Mouse (Mus musculus) heart, embryonic 12.5 days (tissue): ENCODE measurements around the gene Fam169b. TPM values are rescaled to one million over a fixed set of nuclear protein-coding genes. Genes with fewer than 3 reads are reported as not detected.
"Not testable (repeated sequence)": the region's sequence is repeated elsewhere in the genome, so short reads cannot be mapped to it uniquely, and the experiment has no call there.

ENCODE experiments used
- ATAC-seq: fragments of 200-750 bp; cut with Nextera tagmentation; 2 replicates; pipeline ENCODE4 v1.8.0; 2017; ENCODE audit warnings: moderate TSS enrichment, moderate library complexity; ENCODE audit not compliant: insufficient number of reproducible peaks, low FRiP score
- H3K27ac ChIP-seq: fragments of 300-500 bp; sonication (generic); 2 replicates; pipeline ENCODE4 v1.5.1; 2016; ENCODE audit warnings: mild to moderate bottlenecking, moderate library complexity; ENCODE audit not compliant: poor library complexity, severe bottlenecking
- H3K27me3 ChIP-seq: fragments of 300-500 bp; sonication (generic); replicated peaks from 2 replicates; pipeline ENCODE4 v1.6.1; 2016; ENCODE audit warnings: mild to moderate bottlenecking, moderate library complexity
- H3K36me3 ChIP-seq: fragments of 300-500 bp; sonication (generic); 2 replicates; pipeline ENCODE4 v1.6.1; 2016; ENCODE audit warnings: mild to moderate bottlenecking, moderate library complexity
- H3K4me1 ChIP-seq: fragments of 300-500 bp; sonication (generic); replicated peaks from 2 replicates; pipeline ENCODE4 v1.6.1; 2016; ENCODE audit warnings: mild to moderate bottlenecking
- H3K4me2 ChIP-seq: fragments of 300-500 bp; sonication (generic); 2 replicates; pipeline ENCODE4 v1.6.1; 2016; ENCODE audit warnings: mild to moderate bottlenecking, moderate library complexity
- H3K4me3 ChIP-seq: fragments of 300-500 bp; sonication (generic); 2 replicates; pipeline ENCODE4 v1.5.1; 2016; ENCODE audit warnings: mild to moderate bottlenecking
- H3K9ac ChIP-seq: fragments of 300-500 bp; sonication (generic); 2 replicates; pipeline ENCODE4 v1.6.1; 2016; ENCODE audit warnings: mild to moderate bottlenecking, moderate library complexity
- H3K9me3 ChIP-seq: fragments of 300-500 bp; sonication (generic); replicated peaks from 2 replicates; pipeline ENCODE4 v1.6.1; 2016; ENCODE audit warnings: mild to moderate bottlenecking, moderate library complexity
- WGBS: fragments of 180-500 bp; shearing (Covaris S2); methylation state at CpG from one replicate; pipeline ENCODE4 v1.1.7; 2016; 5-methylcytosine and 5-hydroxymethylcytosine counted together
- polyA plus RNA-seq: library from polyadenylated mRNA; unstranded; fragments of >200 nt; fragmentation: Nextera tagmentation; extraction: Ambion mirVana; gene quantifications from 2 replicates; pipeline ENCODE4 v1.2.1, GENCODE M21; 2016

Fam169b gene
- polyA plus RNA-seq, 1 experiment from 2014 or later: 0.15 TPM

- ATAC-seq: no peak
- Histone ChIP-seq H3K4me2 (no peak overlapping the region), H3K27me3 (peaks cover 34% of the 10 kb centered on the region), H3K36me3 (no peaks in the 10 kb centered on the region), H3K9ac (no peak overlapping the region), H3K4me1 (peaks cover 13% of the 10 kb centered on the region), H3K4me3 (no peak overlapping the region), H3K9me3 (no peaks in the 10 kb centered on the region), H3K27ac (no peak overlapping the region)
- 43% methylated on average over 11 of the region's 11 CpGs for WGBS
Measured at GRCm38 (mm10) chr7:68277054-68277896, 3.6 kb downstream of the Fam169b start.

- Histone ChIP-seq H3K27me3 (peaks cover 32% of the 10 kb centered on the region), H3K4me2 (no peak overlapping the region), H3K4me1 (peaks cover 13% of the 10 kb centered on the region), H3K36me3 (no peaks in the 10 kb centered on the region), H3K9me3 (no peaks in the 10 kb centered on the region), H3K9ac (no peak overlapping the region), H3K27ac (no peak overlapping the region), H3K4me3 (no peak overlapping the region)
- 80% methylated on average over 4 of the region's 4 CpGs for WGBS
- no peak for ATAC-seq
Measured at GRCm38 (mm10) chr7:68277897-68278270, 4.2 kb downstream of the Fam169b start.

- no peak for ATAC-seq
Measured at GRCm38 (mm10) chr7:68278385-68278784, 4.7 kb downstream of the Fam169b start.

GRCm38 (mm10) chr7:68278908-68279307, 5.3 kb downstream of the Fam169b start:
- peaks cover 31% of the 10 kb centered on the region for H3K27me3 ChIP-seq
- 64% methylated on average over 6 of the region's 6 CpGs for WGBS
- no peak overlapping the region for H3K27ac ChIP-seq
- H3K36me3 ChIP-seq: no peaks in the 10 kb centered on the region
- H3K4me2 ChIP-seq: no peak overlapping the region
- peaks cover 13% of the 10 kb centered on the region for H3K4me1 ChIP-seq
- no peak overlapping the region for H3K9ac ChIP-seq
- H3K9me3 ChIP-seq: no peaks in the 10 kb centered on the region
- no peak for ATAC-seq
- no peak overlapping the region for H3K4me3 ChIP-seq

More at GRCm38 (mm10) chr7:68278385-68278784, 4.7 kb downstream of the Fam169b start:
- Histone ChIP-seq H3K9ac (no peak overlapping the region), H3K27me3 (peaks cover 31% of the 10 kb centered on the region), H3K4me3 (no peak overlapping the region), H3K4me1 (peaks cover 13% of the 10 kb centered on the region), H3K4me2 (no peak overlapping the region), H3K9me3 (no peaks in the 10 kb centered on the region), H3K36me3 (no peaks in the 10 kb centered on the region), H3K27ac (no peak overlapping the region)
- WGBS: 90% methylated on average over 6 of the region's 6 CpGs

- ATAC-seq: no peak
- Histone ChIP-seq H3K4me1 (peaks cover 13% of the 10 kb centered on the region), H3K36me3 (no peaks in the 10 kb centered on the region), H3K9ac (no peak overlapping the region), H3K4me3 (no peak overlapping the region), H3K9me3 (no peaks in the 10 kb centered on the region), H3K27ac (no peak overlapping the region), H3K27me3 (peaks cover 28% of the 10 kb centered on the region), H3K4me2 (no peak overlapping the region)
- 86% methylated on average over 7 of the region's 7 CpGs for WGBS
Measured at GRCm38 (mm10) chr7:68279481-68279880, 5.8 kb downstream of the Fam169b start.

- Histone ChIP-seq H3K27ac (no peak overlapping the region), H3K27me3 (peaks cover 23% of the 10 kb centered on the region), H3K9ac (no peak overlapping the region), H3K4me2 (no peak overlapping the region), H3K36me3 (no peaks in the 10 kb centered on the region), H3K9me3 (no peaks in the 10 kb centered on the region), H3K4me1 (peaks cover 13% of the 10 kb centered on the region), H3K4me3 (no peak overlapping the region)
- 79% methylated on average over 19 of the region's 19 CpGs for WGBS
- ATAC-seq: no peak
Measured at GRCm38 (mm10) chr7:68280352-68280869, 6.8 kb downstream of the Fam169b start.

GRCm38 (mm10) chr7:68281341-68281740, 7.7 kb downstream of the Fam169b start:
- no peak overlapping the region for H3K9ac ChIP-seq
- H3K27ac ChIP-seq: no peak overlapping the region
- H3K4me2 ChIP-seq: no peak overlapping the region
- H3K27me3 ChIP-seq: peaks cover 23% of the 10 kb centered on the region
- no peaks in the 10 kb centered on the region for H3K36me3 ChIP-seq
- H3K9me3 ChIP-seq: no peaks in the 10 kb centered on the region
- H3K4me3 ChIP-seq: no peak overlapping the region
- peaks cover 13% of the 10 kb centered on the region for H3K4me1 ChIP-seq
- 69% methylated on average over 5 of the region's 5 CpGs for WGBS
- no peak for ATAC-seq

- no peak overlapping the region for H3K27ac ChIP-seq
- 75% methylated on average over 22 of the region's 22 CpGs for WGBS
- no peak for ATAC-seq
- no peaks in the 10 kb centered on the region for H3K36me3 ChIP-seq
- H3K4me3 ChIP-seq: no peak overlapping the region
- H3K27me3 ChIP-seq: peaks cover 16% of the 10 kb centered on the region
- no peaks in the 10 kb centered on the region for H3K9me3 ChIP-seq
- no peak overlapping the region for H3K9ac ChIP-seq
- peaks cover 10% of the 10 kb centered on the region for H3K4me1 ChIP-seq
- H3K4me2 ChIP-seq: no peak overlapping the region
Measured at GRCm38 (mm10) chr7:68282304-68283132, 8.9 kb downstream of the Fam169b start.

GRCm38 (mm10) chr7:68283133-68283520, 9.5 kb downstream of the Fam169b start:
- H3K27ac ChIP-seq, H3K9ac ChIP-seq, H3K4me2 ChIP-seq, H3K9me3 ChIP-seq, H3K36me3 ChIP-seq, ATAC-seq, H3K4me3 ChIP-seq: not testable (repeated sequence)
- 64% methylated on average over 4 of the region's 4 CpGs for WGBS
- Histone ChIP-seq H3K27me3 (peaks cover 13% of the 10 kb centered on the region), H3K4me1 (peaks cover 10% of the 10 kb centered on the region)

- no peak for ATAC-seq
Measured at GRCm38 (mm10) chr7:68283776-68284175, 10.1 kb downstream of the Fam169b start.

GRCm38 (mm10) chr7:68285851-68286298, 12.2 kb downstream of the Fam169b start:
- ATAC-seq: no peak
- WGBS: 65% methylated on average over 8 of the region's 8 CpGs
- H3K9me3 ChIP-seq: no peaks in the 10 kb centered on the region
- no peak overlapping the region for H3K27ac ChIP-seq
- H3K27me3 ChIP-seq: no peaks in the 10 kb centered on the region
- H3K4me1 ChIP-seq: peaks cover 7% of the 10 kb centered on the region
- H3K36me3 ChIP-seq: no peaks in the 10 kb centered on the region
- no peak overlapping the region for H3K4me3 ChIP-seq
- no peak overlapping the region for H3K9ac ChIP-seq
- H3K4me2 ChIP-seq: no peak overlapping the region

More at GRCm38 (mm10) chr7:68283776-68284175, 10.1 kb downstream of the Fam169b start:
- Histone ChIP-seq H3K4me3 (no peak overlapping the region), H3K4me1 (peaks cover 10% of the 10 kb centered on the region), H3K27me3 (peaks cover 8% of the 10 kb centered on the region; the same call in 1 of the 2 replicates), H3K9me3 (no peaks in the 10 kb centered on the region), H3K27ac (no peak overlapping the region), H3K4me2 (no peak overlapping the region), H3K9ac (no peak overlapping the region), H3K36me3 (no peaks in the 10 kb centered on the region)
- 86% methylated on average over 7 of the region's 7 CpGs for WGBS
